Mouse (Mus musculus): ENCODE measurements around the gene Osbpl6. TPM values are rescaled to one million over a fixed set of nuclear protein-coding genes. Genes with fewer than 3 reads are reported as not detected.

The Osbpl6 gene
- polyA plus RNA-seq, 2 experiments from 2014 or later = not detected

Other genes with a start within 250 kb of the Osbpl6 start
- 1 to 10 TPM; 6.6 to 6.9 TPM for gene Pde11a, start 67.7 kb upstream of the Osbpl6 start, polyA plus RNA-seq (2017; shearing (Covaris generic))
- gene Cyct, start 46.1 kb upstream of the Osbpl6 start, polyA plus RNA-seq (2017; shearing (Covaris generic)) = not detected
- gene Rbm45, start 36.5 kb upstream of the Osbpl6 start, polyA plus RNA-seq (2017; shearing (Covaris generic)) = 10 to 100 TPM in 1 of 2 experiments, 1 to 10 TPM in 1; 6.7 to 18.9 TPM
- gene Prkra, start 241.5 kb downstream of the Osbpl6 start, polyA plus RNA-seq (2017; shearing (Covaris generic)) = 10 to 100 TPM; 10.1 to 16.4 TPM
- gene Pjvk, start 242.0 kb downstream of the Osbpl6 start, polyA plus RNA-seq (2017; shearing (Covaris generic)) = not detected

All from activated CD4-positive, CD25-positive, alpha-beta regulatory T cell, adult 4 months (primary cell).